Mouse (Mus musculus) kidney, adult 18-20 months (tissue): ENCODE data around the gene Arhgef38.
A peak's percentile ranks its signal among the peaks of the same experiment; 100 is the strongest.

ENCODE experiments used
- DNase-seq: peaks from one replicate; pipeline ENCODE4 v3.0.0; 2021

The Arhgef38 gene

DNA sequence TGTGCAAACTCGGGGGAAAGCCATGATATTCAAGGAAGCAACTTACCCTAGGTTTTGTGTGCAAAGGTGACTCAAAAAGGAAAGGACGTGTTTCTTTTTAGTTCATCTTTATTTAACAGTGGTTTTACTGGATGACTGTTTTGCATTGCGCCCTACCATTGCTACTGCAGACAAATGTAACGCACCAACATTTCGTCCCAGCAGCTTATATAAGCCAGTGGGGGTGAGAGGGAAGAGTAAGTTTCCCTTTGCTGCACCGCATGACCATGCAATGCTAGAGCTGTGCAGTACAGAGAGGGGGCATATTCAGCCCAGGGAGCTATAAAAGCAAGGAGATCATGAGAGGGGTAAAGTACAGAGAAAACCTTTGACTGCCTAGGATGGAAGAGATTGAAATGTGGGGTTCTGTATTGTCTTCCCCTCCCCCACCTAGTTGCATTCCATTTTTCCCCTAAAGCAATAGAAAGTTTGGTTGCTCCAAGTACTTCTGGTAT is 70.8 kb downstream of the Arhgef38 start:
- no peak for DNase-seq

DNA sequence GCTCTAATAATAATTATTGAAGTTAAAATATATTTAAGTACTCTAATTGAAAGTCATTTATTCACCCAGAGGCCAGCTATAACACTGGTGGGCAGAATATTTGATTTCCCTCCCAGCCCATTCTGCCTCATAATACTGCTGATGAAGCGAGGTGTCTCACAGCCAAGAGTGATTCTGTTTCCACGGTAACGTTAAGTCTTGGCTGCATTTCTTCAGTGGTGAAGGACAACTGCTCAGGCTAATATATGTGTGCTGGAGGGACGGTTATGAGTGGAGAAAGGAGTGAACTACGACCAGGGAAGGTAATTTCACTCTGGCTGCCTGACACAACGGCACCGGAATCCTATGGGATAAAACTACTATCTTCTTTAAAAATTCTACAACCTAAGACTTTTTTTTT is 71.6 kb downstream of the Arhgef38 start:
- no peak for DNase-seq

DNA sequence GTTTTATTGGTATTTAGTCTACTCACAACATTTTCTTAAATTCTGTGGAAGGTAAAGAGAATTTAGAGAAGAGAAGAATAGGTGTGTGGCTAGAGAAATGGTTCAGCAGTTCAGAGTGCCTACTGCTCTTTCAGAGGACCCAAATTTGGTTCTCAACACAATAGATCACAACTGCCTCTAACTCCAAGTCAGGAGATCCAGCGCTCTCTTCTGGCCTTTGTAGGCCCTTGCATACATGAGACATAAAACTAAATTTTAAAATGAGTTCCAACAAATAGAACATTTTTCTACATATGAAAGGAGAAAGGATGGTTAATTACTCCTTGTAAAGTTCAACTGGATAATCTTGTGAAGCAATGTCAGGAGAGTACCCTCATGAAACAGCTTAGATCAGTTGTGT is 73.3 kb downstream of the Arhgef38 start:
- no peak for DNase-seq

DNA sequence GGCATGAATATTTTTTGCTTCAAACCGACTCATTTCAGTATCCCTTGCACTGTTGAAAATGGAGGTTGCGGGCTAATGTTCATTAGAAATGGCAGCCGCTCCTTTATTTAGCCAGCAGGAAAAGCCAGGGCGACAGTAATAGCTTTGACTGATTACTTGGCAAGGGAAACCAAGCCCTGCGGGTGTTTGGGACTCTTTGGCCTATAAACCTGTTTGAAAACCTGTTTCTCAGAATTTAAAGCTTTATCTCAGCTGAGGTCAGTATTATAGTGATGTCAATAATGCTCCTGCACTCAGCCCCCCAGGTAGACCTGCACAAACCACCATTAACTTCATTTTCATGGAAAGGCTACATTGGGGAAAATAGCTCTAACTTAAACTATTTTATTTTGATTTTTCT is 76.5 kb downstream of the Arhgef38 start:
- peak; percentile 53 for DNase-seq

DNA sequence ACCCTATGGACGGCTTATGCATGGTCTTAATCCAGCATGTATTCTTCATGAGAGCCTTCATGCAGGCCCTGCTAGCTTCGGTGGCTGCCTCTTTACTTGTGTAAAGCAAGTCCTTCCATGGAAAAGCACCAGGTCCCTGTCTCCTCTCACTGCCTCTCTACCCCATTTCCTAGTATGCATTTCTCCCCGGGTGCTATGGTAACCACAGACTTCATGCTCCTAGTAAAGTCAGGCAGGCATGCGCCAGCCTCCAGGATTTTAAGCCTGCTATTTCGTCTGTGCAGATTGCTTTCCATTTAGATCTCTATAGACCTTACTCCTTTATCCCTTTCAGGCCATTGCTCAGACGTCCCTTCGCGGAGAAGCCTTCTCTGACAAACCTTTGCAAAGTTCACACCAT is 80.1 kb downstream of the Arhgef38 start:
- no peak for DNase-seq

DNA sequence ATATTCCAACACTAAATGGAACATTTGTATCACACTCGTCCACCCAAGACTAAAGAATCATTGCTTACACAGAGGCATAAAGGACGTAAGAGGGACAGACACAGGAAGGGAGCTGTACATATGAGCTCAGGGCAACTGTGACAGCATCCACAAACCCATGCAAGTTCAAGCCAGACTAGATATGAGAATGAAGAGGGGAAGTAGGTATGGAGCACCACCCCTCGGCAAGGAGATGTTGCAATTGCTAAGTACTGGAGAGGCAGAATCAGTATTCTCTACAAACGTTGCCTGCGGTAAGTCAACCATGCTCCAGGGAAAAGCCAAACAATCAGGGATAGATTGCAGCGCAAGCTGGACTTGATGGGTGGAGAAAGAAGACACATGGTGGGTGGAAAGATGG is 81.1 kb downstream of the Arhgef38 start:
- DNase-seq = no peak

DNA sequence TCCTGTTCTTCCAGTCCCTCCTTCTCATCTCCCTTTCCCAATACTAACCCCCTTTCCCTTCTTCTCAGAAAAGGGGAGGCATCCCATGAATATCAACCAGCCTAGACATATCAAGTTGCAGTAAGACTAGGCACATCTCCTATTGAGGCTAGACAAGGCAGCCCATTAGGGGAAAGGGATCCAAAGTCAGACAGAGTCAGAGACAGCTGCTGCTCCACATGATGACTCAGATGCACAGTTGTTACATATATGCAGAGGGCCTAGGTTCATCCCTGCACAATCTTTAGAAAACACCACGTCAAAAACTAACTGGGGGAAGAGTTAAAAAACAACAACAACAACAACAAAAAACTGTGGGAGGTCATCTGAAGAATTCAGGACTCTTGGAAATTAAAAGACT is 81.9 kb downstream of the Arhgef38 start:
- no peak for DNase-seq

DNA sequence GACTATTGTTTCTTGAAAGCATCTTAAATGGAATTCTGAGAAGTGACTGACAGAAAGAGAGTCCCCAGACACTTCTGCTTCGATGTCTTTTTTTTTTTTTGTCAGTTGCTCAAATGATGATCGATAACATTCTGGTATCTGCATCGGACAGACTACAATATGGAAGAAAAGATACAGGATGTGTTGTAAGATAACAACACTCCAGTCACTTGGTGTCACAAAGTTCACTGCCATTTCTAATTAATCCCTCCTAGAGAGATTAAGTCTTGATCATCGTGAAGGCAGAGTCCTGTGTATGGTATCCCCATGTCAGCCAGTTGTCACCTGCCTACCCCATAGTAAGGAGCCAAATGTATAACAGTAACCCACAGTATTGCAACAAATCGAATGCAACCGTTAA is 83.1 kb downstream of the Arhgef38 start:
- no peak for DNase-seq

DNA sequence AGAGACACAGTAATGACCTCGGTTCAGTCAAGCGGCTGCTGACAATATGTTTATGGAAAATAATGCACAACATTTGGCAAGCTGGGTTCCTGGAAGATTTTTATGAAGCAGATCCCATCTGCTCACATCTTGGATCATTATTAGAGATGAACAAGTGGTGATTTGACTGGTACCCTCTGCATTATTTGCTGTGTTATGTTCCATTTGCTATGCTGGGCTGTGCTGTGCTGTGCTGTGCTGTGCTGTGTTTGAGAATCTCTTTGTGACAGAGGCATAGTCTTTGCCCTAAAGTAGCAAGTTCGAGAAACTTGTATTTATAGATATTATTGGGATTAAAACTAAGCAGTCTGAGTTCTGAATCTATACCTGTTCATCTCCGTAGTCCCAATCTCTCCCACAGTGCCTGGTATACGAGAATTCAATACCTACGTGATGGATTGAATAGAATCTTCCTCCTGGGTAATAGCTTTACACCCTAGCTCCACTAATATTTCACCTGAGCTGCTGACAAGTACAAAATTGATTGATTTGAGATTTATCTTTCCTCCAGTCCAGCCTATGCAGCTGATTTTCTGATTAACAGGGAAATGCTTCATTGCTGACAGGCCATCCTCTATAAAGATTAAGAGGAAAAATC is 90.1 kb downstream of the Arhgef38 start:
- no peak for DNase-seq

DNA sequence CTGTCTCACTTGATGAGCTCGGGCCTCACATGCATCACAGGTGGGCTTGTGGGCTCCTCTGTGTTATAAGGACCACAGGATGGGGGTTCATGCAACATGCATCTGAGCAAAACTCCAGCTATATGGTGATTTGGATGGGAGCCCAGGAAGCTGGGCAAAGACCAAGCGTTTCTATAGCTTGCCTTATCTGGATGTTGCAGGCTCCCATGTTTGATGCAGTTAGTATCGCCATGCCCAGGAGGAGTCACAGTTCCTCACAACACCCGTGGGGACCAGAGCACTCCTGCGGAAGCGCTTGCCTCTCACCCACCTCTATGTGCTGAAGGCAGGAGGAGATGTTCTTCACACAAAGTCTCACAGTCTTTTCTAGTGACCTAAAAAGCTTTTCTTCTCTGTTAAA is 92.9 kb downstream of the Arhgef38 start:
- DNase-seq = no peak

DNA sequence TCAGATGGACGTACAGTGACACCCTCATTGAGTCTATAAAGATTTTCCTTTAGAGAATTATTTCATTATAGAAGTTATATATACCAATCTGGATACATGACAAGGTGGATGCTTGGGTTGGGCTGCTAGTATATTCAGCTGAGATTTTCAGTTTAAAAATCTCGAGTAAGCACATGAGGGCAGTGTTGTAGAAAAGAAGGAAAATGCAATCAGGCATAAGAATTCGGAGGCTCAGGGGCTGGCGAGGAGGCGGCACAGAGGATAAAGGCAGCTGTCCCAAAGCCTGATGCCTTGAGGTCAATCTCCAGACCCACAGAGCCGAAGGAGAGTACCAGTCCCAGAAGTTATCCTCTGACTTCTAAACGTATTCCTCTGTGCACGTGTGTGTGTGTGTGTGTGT is 102.1 kb downstream of the Arhgef38 start:
- no peak for DNase-seq

DNA sequence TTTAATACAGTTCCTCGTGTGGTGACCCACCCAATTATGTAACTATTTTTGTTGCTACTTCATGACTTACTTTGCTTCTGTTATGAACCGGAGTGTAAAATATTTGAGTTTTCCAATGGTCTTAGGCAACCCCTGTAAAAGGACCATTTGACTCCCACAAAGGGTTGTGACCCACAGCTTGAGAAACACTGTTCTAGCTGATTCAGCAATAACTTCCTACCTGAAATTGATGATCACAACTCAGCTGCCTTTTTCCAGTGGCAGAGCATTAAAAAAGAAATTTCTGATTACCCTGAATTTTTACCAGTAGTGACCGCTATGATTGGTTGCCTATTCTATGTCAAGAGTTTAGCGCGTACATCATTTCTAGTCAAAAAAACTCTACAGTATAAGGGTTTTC is 103.4 kb downstream of the Arhgef38 start:
- DNase-seq = no peak

DNA sequence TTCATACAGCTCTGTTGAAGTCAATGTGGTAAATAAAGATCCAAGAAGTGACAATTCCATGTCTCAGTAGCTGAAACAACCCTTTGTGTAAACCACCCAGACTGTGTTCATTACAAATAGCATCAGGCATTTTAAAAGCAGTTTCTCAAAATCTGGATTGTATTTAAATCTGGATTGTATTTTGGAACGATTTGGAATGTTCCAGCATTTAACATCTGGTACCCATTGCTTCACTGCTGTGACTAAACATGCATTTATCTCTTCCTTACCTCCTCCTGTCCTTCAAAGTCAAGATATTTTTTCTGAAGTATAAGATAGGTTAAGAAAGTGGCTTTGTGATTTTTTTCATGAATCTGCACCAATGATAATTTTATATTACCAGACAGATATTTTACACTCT is 121.5 kb downstream of the Arhgef38 start:
- no peak for DNase-seq

DNA sequence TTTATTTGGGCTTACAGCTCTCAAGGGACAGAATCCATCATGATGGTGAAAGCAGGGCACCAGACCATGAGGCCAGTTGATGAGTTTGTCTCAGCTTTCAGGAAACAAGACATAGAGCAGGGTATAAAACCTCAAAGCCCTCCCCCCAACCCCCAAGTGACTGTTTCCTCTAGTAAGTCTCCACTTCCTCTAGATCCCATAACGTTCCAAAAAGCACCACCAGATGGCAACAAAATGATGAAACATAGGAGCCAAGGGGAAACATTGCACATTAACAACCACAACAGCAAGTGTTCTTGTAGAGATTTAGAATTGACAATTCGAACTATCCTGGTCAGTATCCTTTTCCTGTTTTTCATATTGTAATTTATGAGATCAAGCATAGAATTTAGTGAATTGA is 123.0 kb downstream of the Arhgef38 start:
- DNase-seq = peak; percentile 13

DNA sequence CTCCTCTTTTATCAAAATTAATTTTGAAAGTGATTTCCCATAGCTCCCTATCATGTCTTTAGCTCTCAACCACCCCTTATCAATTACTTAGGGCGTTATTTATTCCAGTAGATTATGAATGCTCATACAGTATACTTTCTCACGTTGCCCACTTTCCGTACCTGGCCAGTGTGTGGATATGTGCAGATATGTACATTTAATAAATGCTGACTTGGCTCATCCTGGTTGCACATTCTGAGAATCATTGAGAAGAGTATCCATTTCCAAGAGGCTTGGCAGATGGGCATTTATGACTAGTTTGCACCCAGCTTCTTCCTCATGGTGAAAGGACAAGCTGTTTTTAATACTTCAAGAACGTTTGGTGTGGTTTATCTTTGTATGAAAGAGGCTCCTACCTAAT is 124.9 kb downstream of the Arhgef38 start:
- DNase-seq = no peak

DNA sequence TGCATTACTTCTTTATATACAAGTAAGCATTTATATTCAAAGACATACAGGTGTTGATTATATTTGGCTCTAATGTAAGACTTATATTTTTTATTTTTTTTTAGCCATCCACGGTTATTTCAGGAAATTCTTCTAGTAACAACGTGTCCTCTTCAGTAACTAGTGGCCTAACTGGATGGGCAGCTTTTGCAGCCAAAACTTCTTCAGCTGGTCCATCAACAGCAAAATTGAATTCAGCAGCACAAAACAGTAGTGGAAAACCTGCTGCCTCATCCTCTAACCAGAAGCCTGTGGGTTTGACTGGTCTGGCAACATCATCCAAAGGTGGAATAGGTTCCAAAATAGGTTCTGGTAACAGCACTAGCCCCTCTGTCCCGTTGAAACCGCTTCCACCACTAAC is 126.0 kb downstream of the Arhgef38 start:
- peak; percentile 15 for DNase-seq

DNA sequence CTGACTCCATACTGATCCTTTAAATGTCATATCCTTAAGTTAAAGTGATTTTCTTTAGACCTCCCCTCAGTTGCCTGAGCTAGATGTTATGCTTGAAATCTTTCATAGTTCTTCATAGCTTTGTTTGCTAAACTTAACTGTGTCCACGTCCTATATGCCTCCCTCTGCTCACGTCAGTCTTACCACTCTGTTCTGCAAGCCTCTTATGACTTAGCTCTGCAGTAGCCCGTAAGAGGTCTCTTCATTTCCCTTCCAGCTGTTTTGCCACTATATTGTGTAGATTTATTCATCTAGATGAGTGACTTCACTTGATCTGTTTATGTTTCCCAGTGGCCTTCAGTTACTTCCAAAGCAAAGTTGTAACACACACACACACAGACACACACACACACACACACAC is 130.3 kb downstream of the Arhgef38 start:
- DNase-seq = no peak

DNA sequence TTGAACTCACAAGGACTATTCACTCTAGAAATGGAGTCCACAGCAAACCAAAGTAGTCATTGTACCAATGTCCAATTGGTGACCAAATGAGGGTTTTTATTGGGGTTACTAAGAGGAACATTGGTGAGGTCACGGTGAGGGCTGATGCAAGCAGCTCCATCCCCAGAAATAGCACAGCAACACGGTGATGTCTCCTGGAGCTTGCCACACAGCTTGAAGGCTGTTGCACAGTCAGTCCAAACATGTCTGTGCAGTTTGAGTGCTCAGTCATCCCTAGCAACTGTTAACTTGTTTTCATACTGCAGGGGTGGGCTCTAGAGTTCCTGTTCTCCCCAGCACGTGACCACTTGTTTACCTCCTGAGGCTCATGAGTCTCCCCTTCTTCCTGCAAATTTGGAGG is 131.0 kb downstream of the Arhgef38 start:
- no peak for DNase-seq

DNA sequence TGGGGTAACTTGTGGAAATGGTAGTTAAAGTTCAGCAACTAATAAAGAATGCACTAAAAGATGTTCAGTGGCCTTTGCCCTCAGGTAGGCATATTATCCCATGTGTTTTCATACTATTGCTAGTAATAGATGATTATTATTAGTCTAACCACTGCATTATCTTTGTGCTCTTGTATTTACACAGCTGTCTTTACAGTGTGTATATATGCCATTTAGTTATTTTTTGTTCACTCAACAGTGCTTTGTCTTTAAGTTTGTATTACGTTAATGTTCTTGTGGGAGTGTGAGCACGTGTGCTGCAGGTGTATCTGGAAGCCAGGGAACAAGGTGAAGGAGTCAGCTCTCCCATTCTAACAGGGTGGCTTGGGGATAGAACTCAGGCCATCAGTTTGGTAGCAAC is 135.8 kb downstream of the Arhgef38 start:
- no peak for DNase-seq

DNA sequence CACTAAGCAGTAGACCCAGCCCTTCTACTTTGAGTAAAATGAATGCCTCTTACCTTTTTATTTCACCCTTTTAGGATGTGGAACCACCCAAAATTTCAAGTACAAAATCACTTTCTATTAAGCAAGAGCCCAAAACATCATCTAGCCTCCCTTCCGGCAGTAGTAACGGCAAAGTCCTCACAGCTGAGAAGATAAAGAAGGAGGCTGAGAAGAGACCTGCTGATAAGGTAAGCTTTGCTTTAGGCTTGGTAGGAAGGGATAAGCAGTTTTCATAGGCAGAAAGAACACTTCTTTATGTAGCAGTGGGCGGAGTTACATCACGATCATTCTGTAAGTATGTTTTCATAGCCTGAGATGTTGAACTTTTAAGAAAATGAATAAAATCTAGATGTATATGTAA is 136.4 kb downstream of the Arhgef38 start:
- DNase-seq = no peak

DNA sequence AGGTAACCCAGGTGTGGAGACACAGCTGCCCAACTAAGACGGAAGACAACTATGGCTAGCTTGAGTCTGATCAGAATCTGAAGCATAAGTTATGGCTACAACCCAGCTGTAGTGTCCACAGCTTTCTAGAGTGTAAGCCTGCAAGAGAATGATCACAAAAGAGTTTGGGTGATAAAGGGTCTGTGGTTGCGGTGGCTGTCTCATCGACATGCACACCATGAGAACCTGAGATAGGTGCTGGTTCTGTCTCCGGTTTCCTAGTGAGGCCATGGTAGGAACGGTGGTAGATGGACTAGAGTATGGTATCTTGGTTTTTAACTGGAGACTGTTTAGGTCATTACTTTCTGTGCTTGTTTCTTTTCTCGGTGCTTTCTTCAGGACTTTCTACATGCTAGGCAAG is 136.8 kb downstream of the Arhgef38 start:
- DNase-seq = no peak

DNA sequence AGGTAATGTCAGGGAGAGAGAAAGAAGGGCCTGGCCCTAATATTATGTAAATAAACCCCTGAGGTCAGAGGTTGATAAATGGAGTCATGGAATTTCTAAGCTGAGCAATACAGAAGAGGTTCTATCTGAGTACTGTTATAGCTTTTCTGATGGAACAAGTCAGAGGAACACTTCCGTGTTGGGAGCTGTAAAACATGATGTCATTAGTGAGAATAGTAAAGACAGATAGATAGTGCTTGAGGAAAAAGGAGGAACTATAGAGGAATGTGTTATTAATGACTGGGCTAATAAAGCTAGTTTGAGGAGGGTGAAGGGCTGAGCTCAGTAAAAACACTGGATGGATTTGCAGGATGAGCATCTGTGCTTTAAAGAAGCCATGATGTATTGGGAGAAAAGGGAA is 140.4 kb downstream of the Arhgef38 start:
- no peak for DNase-seq

DNA sequence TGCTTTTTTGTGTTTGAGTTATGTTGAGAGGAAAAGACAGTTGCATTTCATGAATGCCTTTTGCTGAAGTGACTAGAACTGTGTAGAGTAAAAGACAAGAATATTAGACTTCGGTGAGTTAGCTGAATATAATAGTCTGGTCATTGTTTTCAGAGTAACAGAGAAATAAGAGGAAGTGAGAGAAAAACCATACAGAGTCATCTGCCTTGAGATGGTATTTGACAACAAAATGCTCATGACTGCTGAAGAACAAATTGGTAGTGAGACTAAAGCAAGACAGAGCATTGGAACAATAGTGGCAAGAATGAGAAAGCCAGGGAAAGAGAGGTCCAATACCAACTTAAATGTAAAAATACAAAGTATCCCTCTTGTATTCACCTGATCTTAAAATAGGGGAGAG is 141.8 kb downstream of the Arhgef38 start:
- DNase-seq = no peak

DNA sequence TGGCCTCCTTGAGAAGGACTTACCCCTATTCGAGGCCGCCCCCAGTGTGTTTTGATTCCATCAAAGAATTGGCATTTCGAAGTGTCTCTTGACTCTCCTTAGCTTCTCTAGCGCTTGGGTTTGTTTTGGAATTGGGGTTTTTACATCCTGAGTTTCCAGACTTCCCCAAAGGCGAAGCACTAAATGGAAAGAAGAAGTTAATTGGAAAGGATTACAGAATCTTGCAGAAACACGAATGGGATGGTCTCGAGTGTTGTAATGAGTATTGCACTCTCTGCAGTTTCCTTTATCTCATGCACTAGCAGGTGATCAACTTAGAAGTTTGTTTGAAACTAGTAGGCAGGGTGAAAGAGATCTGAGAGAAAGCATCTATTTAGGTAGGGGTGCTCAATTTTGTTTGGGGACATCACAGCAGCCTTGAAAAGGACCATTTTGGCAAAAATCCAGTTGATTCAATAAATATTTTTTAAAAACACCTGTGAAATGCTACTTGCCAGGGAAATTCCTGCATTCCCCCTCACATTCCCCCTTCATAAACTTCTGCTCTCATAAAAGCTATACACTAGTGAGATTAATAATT is 142.4 kb downstream of the Arhgef38 start:
- no peak for DNase-seq

DNA sequence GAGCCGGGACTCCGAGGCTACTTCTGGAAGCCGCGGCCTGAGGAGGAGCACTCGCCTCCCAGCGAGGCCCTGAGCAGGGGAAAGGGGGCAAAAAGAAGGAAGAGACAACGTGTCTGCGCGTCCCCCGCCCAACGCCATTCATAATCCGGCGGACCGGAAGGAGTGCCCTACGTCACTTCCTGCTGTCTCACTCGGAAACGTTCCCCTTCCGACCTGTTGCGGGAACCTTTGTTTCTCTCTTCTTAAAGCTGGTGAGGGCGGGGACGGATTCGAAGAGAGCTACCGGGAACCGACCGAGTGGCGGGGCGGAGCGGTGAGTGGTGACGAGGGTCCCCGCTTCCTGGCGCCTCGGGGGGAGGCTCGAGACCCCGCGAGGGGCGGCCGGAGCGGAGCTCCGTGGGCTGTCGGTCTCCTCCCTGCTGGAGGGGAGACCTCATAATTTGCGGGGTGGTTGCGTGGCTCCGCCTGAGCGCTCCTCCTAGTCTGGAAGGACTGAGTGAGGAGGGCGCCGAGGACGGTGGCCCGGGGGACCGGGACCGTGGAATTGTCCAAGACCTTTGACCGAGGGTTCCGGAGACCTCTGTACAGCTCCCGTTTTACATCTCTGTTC is 143.0 kb downstream of the Arhgef38 start, which contains the start of the genes Ints12 and Gstcd:
Gene Ints12 (plus strand): TSS at position 177 of the 610 bp plus-strand sequence.
Gene Gstcd (minus strand): TSS at position 370 of the 610 bp plus-strand sequence.
- DNase-seq = peak; percentile 93
